Mouse (Mus musculus) lung, embryonic 15.5 days (tissue): ENCODE measurements around the gene Gsdma3. TPM values are rescaled to one million over a fixed set of nuclear protein-coding genes. Genes with fewer than 3 reads are reported as not detected.
"Not testable (repeated sequence)": the region's sequence is repeated elsewhere in the genome, so short reads cannot be mapped to it uniquely, and the experiment has no call there.

Experiments
- ATAC-seq: fragments of 200-750 bp; cut with Nextera tagmentation; 2 replicates; pipeline ENCODE4 v1.8.0; 2017; ENCODE audit warnings: moderate number of reproducible peaks, borderline replicate concordance; ENCODE audit not compliant: low FRiP score, low TSS enrichment; ENCODE audit errors: extremely low read depth
- H3K27ac ChIP-seq: fragments of 300-500 bp; sonication (generic); 2 replicates; pipeline ENCODE4 v1.5.1; 2015; ENCODE audit warnings: moderate library complexity, mild to moderate bottlenecking, inconsistent platforms
- H3K27me3 ChIP-seq: fragments of 300-500 bp; sonication (generic); 2 replicates; pipeline ENCODE4 v1.6.1; 2015; ENCODE audit warnings: inconsistent platforms
- H3K36me3 ChIP-seq: fragments of 300-500 bp; sonication (generic); 2 replicates; pipeline ENCODE4 v1.6.1; 2015; ENCODE audit warnings: inconsistent platforms
- H3K4me1 ChIP-seq: fragments of 300-500 bp; sonication (generic); 2 replicates; pipeline ENCODE4 v1.6.1; 2015; ENCODE audit warnings: inconsistent platforms
- H3K4me2 ChIP-seq: fragments of 300-500 bp; sonication (generic); 2 replicates; pipeline ENCODE4 v1.6.1; 2015; ENCODE audit warnings: inconsistent platforms, mild to moderate bottlenecking, moderate library complexity
- H3K4me3 ChIP-seq: fragments of 300-500 bp; sonication (generic); 2 replicates; pipeline ENCODE4 v1.5.1; 2015; ENCODE audit warnings: mild to moderate bottlenecking, inconsistent platforms
- H3K9ac ChIP-seq: fragments of 300-500 bp; sonication (generic); 2 replicates; pipeline ENCODE4 v1.6.1; 2015; ENCODE audit warnings: inconsistent platforms
- H3K9me3 ChIP-seq: fragments of 300-500 bp; sonication (generic); 2 replicates; pipeline ENCODE4 v1.6.1; 2016; ENCODE audit warnings: inconsistent platforms
- WGBS: fragments of 180-500 bp; shearing (Covaris S2); methylation state at CpG from one replicate; pipeline ENCODE4 v1.1.7; 2015; 5-methylcytosine and 5-hydroxymethylcytosine counted together
- polyA plus RNA-seq: library from polyadenylated mRNA; unstranded; fragments of >200 nt; fragmentation: Nextera tagmentation; extraction: Ambion mirVana; gene quantifications from 2 replicates; pipeline ENCODE4 v1.2.1, GENCODE M21; 2015

Gsdma3 gene
- polyA plus RNA-seq, 1 experiment from 2014 or later = not detected

DNA sequence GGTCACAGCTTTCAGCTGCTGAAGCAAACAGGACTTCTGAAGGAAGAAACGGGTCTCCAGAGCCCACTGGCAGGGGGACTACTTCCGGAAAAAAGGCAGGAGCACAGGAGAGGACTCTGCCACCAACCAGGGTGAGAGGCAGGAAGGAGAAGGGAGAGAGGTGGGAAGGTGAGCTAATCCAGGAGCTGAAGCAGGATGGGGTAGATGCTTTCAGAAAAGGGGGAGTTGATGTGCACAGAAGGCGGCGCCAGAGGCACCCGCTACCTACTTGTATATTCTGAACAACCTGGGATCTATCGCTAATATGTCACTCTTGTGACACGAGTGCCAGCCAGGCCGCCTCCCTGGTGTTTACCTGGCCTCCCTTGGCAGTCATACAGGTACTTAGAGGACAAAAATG lies 28.2 kb upstream of the Gsdma3 start, which contains the start of gene Lrrc3c:
Lrrc3c (plus strand) TSS at position 301 of the 400 bp plus-strand sequence.
- H3K27me3 ChIP-seq = peaks cover 39% of the 10 kb centered on the region
- H3K9ac ChIP-seq = no peak within 1 kb of the TSS
- peak within 1 kb of the TSS; percentile 18; the same call in 1 of the 2 replicates for H3K4me2 ChIP-seq
- H3K36me3 ChIP-seq = no peaks in the 10 kb centered on the region
- ATAC-seq = no peak
- H3K27ac ChIP-seq = no peak within 1 kb of the TSS
- H3K9me3 ChIP-seq = no peaks in the 10 kb centered on the region
- 72% methylated on average over 8 of the region's 8 CpGs for WGBS
- no peak within 1 kb of the TSS for H3K4me3 ChIP-seq
- peaks cover 16% of the 10 kb centered on the region; the same call in 1 of the 2 replicates for H3K4me1 ChIP-seq

DNA sequence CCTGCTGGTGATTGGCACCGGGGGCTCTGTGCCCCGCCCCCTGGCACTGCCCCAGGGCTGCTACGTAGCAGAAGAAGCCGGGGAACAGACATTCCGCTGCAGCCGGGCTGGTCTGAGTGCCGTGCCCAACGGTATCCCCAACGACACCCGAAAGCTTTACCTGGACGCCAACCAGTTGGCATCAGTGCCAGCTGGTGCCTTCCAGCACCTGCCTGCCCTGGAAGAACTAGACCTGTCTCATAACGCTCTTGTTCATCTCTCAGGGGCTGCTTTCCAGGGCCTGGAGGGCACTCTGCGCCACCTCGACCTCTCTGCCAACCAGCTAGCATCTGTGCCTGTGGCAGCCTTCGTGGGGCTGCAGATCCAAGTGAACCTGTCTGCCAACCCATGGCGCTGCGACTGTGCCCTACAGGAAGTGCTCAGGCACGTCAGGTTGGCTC lies 27.3 kb upstream of the Gsdma3 start:
- H3K4me1 ChIP-seq = peaks cover 16% of the 10 kb centered on the region; the same call in 1 of the 2 replicates
- no peak overlapping the region for H3K27ac ChIP-seq
- H3K4me3 ChIP-seq = no peak overlapping the region
- no peaks in the 10 kb centered on the region for H3K9me3 ChIP-seq
- WGBS = 49% methylated on average over 18 of the region's 18 CpGs
- ATAC-seq = no peak
- H3K27me3 ChIP-seq = peaks cover 37% of the 10 kb centered on the region
- H3K36me3 ChIP-seq = no peaks in the 10 kb centered on the region
- H3K4me2 ChIP-seq = peak overlapping the region; percentile 18; the same call in 1 of the 2 replicates
- H3K9ac ChIP-seq = no peak overlapping the region

DNA sequence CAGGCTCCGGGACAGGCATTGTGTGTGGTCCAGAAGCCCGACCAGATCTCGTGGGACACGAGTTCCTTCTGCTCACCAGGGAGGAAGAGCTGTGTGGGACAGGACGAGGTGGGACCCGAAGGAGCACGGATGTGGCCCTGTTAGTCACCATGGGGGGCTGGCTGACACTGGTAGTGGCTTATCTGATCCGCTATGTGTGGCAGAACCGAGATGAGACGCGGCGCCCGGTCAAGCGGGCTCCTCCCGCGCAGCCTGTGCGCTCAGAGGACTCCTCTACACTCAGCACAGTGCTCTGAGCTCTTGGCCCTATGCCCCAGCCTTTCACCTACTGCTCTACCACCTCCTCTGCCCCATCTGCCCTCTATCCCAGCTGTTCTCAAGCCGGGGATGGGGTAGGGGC lies 26.9 kb upstream of the Gsdma3 start:
- Histone ChIP-seq H3K9me3 (no peaks in the 10 kb centered on the region), H3K4me3 (no peak overlapping the region), H3K27me3 (peaks cover 37% of the 10 kb centered on the region), H3K4me2 (peak overlapping the region; percentile 18; the same call in 1 of the 2 replicates), H3K9ac (no peak overlapping the region), H3K4me1 (peaks cover 16% of the 10 kb centered on the region; the same call in 1 of the 2 replicates), H3K36me3 (no peaks in the 10 kb centered on the region), H3K27ac (no peak overlapping the region)
- WGBS = 22% methylated on average over 18 of the region's 18 CpGs
- ATAC-seq = no peak

DNA sequence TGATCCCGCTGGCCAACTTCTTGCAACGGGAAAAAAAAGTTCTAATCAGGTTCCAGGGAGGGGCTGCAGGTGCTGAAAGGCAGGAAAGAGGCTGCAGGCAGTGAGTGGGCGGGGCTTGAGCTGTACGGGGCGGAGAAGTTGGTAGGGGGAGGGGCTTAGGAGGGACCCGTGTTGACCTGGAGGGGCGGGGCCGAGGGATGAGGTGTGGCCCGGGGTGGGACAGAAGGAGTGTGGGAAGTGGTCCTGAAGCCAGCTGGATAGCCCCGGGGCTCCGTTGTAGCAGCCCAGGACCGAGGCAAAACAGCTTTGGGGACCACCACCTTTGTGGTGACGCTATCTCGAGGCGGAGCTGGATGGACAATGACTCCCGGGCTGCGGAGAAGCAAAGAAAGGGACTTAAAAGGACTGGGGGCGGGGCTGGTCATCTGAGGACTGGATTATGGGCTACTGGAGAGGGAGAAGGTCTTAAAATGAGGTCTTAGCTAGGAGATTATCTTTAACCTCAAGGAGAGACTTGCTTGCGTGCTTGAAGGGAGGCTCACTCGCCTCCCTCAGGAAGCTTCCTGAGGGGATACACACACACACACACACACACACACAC lies 24.0 kb upstream of the Gsdma3 start:
- peak; percentile 55 for ATAC-seq
- Histone ChIP-seq H3K36me3 (no peaks in the 10 kb centered on the region), H3K4me1 (peaks cover 16% of the 10 kb centered on the region; the same call in 1 of the 2 replicates), H3K9ac (no peak overlapping the region), H3K27ac (no peak overlapping the region), H3K4me2 (peak overlapping the region; percentile 57), H3K4me3 (peak overlapping the region; percentile 32), H3K27me3 (peaks cover 37% of the 10 kb centered on the region), H3K9me3 (no peaks in the 10 kb centered on the region)
- under 1% methylated on average over 19 of the region's 20 CpGs for WGBS

GRCm38 (mm10) chr11:98603953-98604352 lies 22.2 kb upstream of the Gsdma3 start:
- no peaks in the 10 kb centered on the region for H3K9me3 ChIP-seq
- no peaks in the 10 kb centered on the region for H3K36me3 ChIP-seq
- no peak overlapping the region for H3K4me2 ChIP-seq
- no peak for ATAC-seq
- H3K9ac ChIP-seq = no peak overlapping the region
- H3K27ac ChIP-seq = no peak overlapping the region
- no peak overlapping the region for H3K4me3 ChIP-seq
- H3K27me3 ChIP-seq = peaks cover 28% of the 10 kb centered on the region
- 80% methylated on average over 2 of the region's 2 CpGs for WGBS
- H3K4me1 ChIP-seq = peaks cover 14% of the 10 kb centered on the region; the same call in 1 of the 2 replicates

DNA sequence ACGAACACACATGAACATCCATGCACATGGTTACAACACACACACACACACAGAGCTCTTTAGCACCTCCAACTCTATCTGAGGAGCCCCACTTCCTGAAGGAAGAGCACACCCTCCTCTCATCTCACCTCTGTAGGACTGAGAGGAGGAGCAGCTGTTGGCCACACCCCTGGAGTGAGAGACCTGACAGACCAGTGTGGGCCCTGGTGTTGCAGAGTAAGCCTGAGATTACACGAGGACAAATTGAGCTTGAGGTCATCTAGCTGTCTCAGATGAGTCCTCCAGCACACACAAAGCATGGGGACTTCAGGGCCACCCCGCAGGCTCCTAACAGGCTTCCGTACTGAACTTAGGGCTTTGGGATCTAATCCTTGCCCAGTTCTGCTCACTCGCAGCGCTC lies 21.2 kb upstream of the Gsdma3 start:
- 55% methylated on average over 6 of the region's 6 CpGs for WGBS
- not testable (repeated sequence) for H3K36me3 ChIP-seq, ATAC-seq, H3K9ac ChIP-seq, H3K27ac ChIP-seq, H3K4me2 ChIP-seq, H3K4me3 ChIP-seq, H3K9me3 ChIP-seq, H3K4me1 ChIP-seq
- peaks cover 19% of the 10 kb centered on the region; the same call in 1 of the 2 replicates for H3K27me3 ChIP-seq

DNA sequence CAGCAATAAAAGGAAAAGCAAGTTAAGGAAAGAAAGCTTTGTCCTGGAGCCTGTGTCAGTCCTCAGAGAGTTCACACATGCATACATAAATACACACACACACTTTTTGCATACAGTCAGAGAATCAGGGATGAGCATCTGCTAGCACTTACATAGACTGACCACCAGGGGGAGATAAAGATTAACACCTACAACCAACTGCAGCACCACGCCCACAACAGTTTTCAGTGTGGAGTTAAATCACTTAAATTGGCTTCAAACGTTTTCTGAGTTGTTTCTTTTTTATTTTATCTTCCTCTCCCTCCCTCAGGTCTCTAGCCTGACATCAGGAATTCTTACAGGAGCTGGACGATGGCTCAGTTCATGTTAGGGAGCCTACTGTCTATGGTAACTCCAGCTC lies 19.4 kb upstream of the Gsdma3 start:
- peaks cover 4% of the 10 kb centered on the region; the same call in 1 of the 2 replicates for H3K27me3 ChIP-seq
- peak; percentile 55; the same call in 1 of the 2 replicates for ATAC-seq
- no peak overlapping the region for H3K9ac ChIP-seq
- no peak overlapping the region for H3K4me2 ChIP-seq
- 3% methylated on average over 3 of the region's 3 CpGs for WGBS
- peaks cover under 1% of the 10 kb centered on the region; the same call in 1 of the 2 replicates for H3K4me1 ChIP-seq
- no peaks in the 10 kb centered on the region for H3K36me3 ChIP-seq
- no peaks in the 10 kb centered on the region for H3K9me3 ChIP-seq
- no peak overlapping the region for H3K4me3 ChIP-seq
- no peak overlapping the region for H3K27ac ChIP-seq

DNA sequence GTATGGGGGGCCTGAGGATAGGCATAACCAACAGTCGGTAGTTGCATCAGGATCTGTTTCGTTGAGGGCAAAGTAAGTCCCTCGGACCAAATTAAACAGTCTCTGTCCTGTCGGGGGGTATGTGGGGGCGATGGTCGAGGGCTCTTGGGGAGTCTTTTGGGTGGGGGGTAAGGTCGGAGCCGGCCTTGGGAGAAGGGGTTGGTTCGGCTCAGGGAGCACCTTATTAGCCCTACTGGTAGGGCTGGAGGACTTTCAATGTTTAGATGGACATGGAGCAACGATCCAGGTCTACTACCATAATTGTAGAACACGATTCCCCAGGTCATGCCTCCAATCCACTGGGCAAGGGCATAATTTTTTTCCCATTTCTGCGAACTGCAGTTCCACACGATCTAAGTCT lies 5.4 kb upstream of the Gsdma3 start:
- H3K27ac ChIP-seq = no peak overlapping the region
- no peak for ATAC-seq
- no peak overlapping the region for H3K9ac ChIP-seq
- H3K4me3 ChIP-seq = no peak overlapping the region
- H3K4me2 ChIP-seq = no peak overlapping the region
- H3K9me3 ChIP-seq = no peaks in the 10 kb centered on the region
- H3K27me3 ChIP-seq = no peaks in the 10 kb centered on the region
- H3K4me1 ChIP-seq = no peaks in the 10 kb centered on the region
- no peaks in the 10 kb centered on the region for H3K36me3 ChIP-seq
- WGBS = 87% methylated on average over 13 of the region's 13 CpGs

- not testable (repeated sequence) for H3K27ac ChIP-seq, H3K4me1 ChIP-seq, ATAC-seq, H3K27me3 ChIP-seq, H3K36me3 ChIP-seq, H3K9me3 ChIP-seq, H3K4me3 ChIP-seq, H3K9ac ChIP-seq, H3K4me2 ChIP-seq
- WGBS = 68% methylated on average over 6 of the region's 6 CpGs
Observed at GRCm38 (mm10) chr11:98623981-98624380, 2.2 kb upstream of the Gsdma3 start.

DNA sequence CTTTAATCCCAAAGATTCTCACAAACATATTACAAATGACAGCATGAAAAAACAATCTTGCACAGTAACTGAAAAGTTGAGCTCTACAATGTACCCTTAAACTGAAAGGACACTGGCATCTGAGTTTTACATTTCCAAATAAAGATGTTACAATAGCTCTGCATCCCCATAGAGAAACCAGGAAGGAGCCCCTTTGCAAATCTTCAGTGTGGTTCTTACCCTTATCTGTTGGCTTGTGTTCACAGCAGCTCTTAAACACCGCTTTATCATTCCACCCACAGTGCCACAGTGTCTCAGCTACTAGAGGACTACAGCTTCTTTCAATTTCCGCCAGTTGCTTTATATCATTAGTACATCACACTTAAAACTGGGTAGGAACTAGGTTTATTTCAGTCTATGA lies 1.8 kb upstream of the Gsdma3 start:
- not testable (repeated sequence) for H3K9me3 ChIP-seq, H3K4me2 ChIP-seq, H3K9ac ChIP-seq, H3K27me3 ChIP-seq, H3K27ac ChIP-seq, H3K4me3 ChIP-seq, H3K4me1 ChIP-seq, H3K36me3 ChIP-seq, ATAC-seq
- WGBS = 84% methylated on average over 2 of the region's 2 CpGs

- Histone ChIP-seq H3K27ac (no peak overlapping the region), H3K4me2 (no peak overlapping the region), H3K9me3 (no peaks in the 10 kb centered on the region), H3K4me3 (no peak overlapping the region), H3K36me3 (no peaks in the 10 kb centered on the region), H3K9ac (no peak overlapping the region), H3K4me1 (no peaks in the 10 kb centered on the region), H3K27me3 (no peaks in the 10 kb centered on the region)
- no peak for ATAC-seq
- 94% methylated on average over 3 of the region's 3 CpGs for WGBS
Observed at GRCm38 (mm10) chr11:98628706-98629105, 2.5 kb downstream of the Gsdma3 start.

GRCm38 (mm10) chr11:98630646-98631045 lies 4.5 kb downstream of the Gsdma3 start:
- H3K27me3 ChIP-seq = no peaks in the 10 kb centered on the region
- H3K36me3 ChIP-seq = no peaks in the 10 kb centered on the region
- H3K4me2 ChIP-seq = no peak overlapping the region
- H3K9me3 ChIP-seq = no peaks in the 10 kb centered on the region
- WGBS = 82% methylated on average over 5 of the region's 5 CpGs
- no peak overlapping the region for H3K27ac ChIP-seq
- no peaks in the 10 kb centered on the region for H3K4me1 ChIP-seq
- H3K9ac ChIP-seq = no peak overlapping the region
- no peak overlapping the region for H3K4me3 ChIP-seq
- ATAC-seq = no peak
